Mouse (Mus musculus) gastrocnemius, adult 18-20 months (tissue): ENCODE data around the gene Defb28. TPM values are rescaled to one million over a fixed set of nuclear protein-coding genes. Genes with fewer than 3 reads are reported as not detected.

Experiments used
- DNase-seq: peaks from one replicate; pipeline ENCODE4 v3.0.0; 2021; ENCODE audit warnings: low spot score
- long read RNA-seq, 2 experiments: library from polyadenylated mRNA; stranded (forward); transcript quantifications; one replicate each; pipeline ENCODE4 v2.0.0; 2021
- total RNA-seq, 2 experiments: library from RNA; stranded (reverse); gene quantifications; 2 replicates each; pipeline ENCODE4 v1.2.3; 2021

The Defb28 gene
- not detected for total RNA-seq
- long read RNA-seq, experiment 1, result 0 reads
- long read RNA-seq, experiment 2, result 0 reads

- no peak for DNase-seq
Observed at GRCm38 (mm10) chr2:152517981-152518380, at the start of gene Defb28. TSS of gene Defb28 (plus strand) at chr2:152518255.

GRCm38 (mm10) chr2:152470973-152471372 lies 47.1 kb upstream of the Defb28 start:
- peak; percentile 38 for DNase-seq

- no peak for DNase-seq
Observed at GRCm38 (mm10) chr2:152472434-152472833, 45.6 kb upstream of the Defb28 start.

- DNase-seq, result no peak
Observed at GRCm38 (mm10) chr2:152476763-152477162, 41.3 kb upstream of the Defb28 start, which contains the start of gene Defb20. TSS of gene Defb20 (plus strand) at chr2:152477063.

- no peak for DNase-seq
Observed at GRCm38 (mm10) chr2:152480881-152481280, 37.2 kb upstream of the Defb28 start.

GRCm38 (mm10) chr2:152481726-152482125 lies 36.3 kb upstream of the Defb28 start:
- no peak for DNase-seq

- DNase-seq, result no peak
Observed at GRCm38 (mm10) chr2:152487024-152487423, 31.0 kb upstream of the Defb28 start.

GRCm38 (mm10) chr2:152490038-152490437 lies 28.0 kb upstream of the Defb28 start, which contains the start of gene Defb22:
TSS of gene Defb22 (minus strand) at chr2:152490138.
- no peak for DNase-seq

GRCm38 (mm10) chr2:152493151-152493550 lies 24.9 kb upstream of the Defb28 start:
- DNase-seq, result no peak

- no peak for DNase-seq
Observed at GRCm38 (mm10) chr2:152498020-152498419, 20.0 kb upstream of the Defb28 start.

GRCm38 (mm10) chr2:152500204-152500862 lies 17.7 kb upstream of the Defb28 start:
- no peak for DNase-seq

- no peak for DNase-seq
Observed at GRCm38 (mm10) chr2:152500863-152501229, 17.2 kb upstream of the Defb28 start.

GRCm38 (mm10) chr2:152503950-152504349 lies 14.1 kb upstream of the Defb28 start:
- no peak for DNase-seq

GRCm38 (mm10) chr2:152511592-152511991 lies 6.5 kb upstream of the Defb28 start, which contains the start of gene Defb26:
TSS of gene Defb26 (minus strand) at chr2:152511692.
- no peak for DNase-seq

GRCm38 (mm10) chr2:152516084-152516483 lies 2.0 kb upstream of the Defb28 start:
- no peak for DNase-seq

- no peak for DNase-seq
Observed at GRCm38 (mm10) chr2:152539944-152540710, 22.1 kb downstream of the Defb28 start, which contains the start of gene Defb29. TSS of gene Defb29 (minus strand) at chr2:152540098.

GRCm38 (mm10) chr2:152541979-152542378 lies 23.9 kb downstream of the Defb28 start:
- DNase-seq, result no peak

- DNase-seq, result no peak
Observed at GRCm38 (mm10) chr2:152542897-152543296, 24.8 kb downstream of the Defb28 start.

GRCm38 (mm10) chr2:152543478-152543877 lies 25.4 kb downstream of the Defb28 start:
- DNase-seq, result no peak

GRCm38 (mm10) chr2:152544691-152545090 lies 26.6 kb downstream of the Defb28 start:
- DNase-seq, result no peak

- no peak for DNase-seq
Observed at GRCm38 (mm10) chr2:152548124-152548523, 30.1 kb downstream of the Defb28 start.

- peak; percentile 35 for DNase-seq
Observed at GRCm38 (mm10) chr2:152553774-152554423, 35.8 kb downstream of the Defb28 start.
